Mouse (Mus musculus): ENCODE results near the gene Dupd1. TPM values are rescaled to one million over a fixed set of nuclear protein-coding genes. Genes with fewer than 3 reads are reported as not detected.

Dupd1 gene
- polyA plus RNA-seq, 1 experiment: 0.04 TPM

DNA sequence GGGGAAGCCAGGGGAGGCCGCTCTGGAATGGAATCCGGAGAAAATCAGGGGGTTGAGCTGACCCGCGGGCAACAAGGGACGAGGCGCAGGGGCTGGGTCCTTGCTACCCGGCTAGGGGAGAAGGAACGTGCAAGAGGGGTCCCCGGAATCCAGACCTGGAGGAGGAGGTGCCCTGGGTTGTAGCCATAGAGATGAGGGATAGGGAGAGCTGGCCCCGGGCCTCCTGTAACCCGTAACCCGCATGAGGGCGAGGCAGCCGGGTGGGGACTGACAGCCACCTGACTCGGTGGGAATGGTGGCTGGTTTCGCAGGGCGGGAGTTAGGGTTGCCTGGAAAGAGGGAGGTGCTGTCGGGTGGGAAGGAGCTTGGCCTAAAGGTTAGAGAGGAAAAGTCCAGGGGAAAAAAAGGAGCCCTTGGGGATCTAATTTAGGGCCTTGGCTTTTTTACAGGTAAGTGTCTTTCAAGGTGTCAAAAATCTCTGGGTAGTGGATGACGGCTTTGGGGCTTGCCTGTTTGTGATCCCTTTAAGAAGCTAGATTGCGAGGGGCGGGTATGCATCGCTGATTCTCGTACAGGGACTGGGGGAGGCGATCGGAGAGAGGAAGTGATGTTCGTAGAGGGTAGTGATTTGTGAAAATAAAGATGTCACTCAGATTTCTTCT, 36.6 kb upstream of the Dupd1 start, which contains the start of gene Dusp13:
Gene Dusp13 (minus strand): TSS at position 301 of the 662 bp plus-strand sequence.
- H3K36me3 ChIP-seq (ENCODE audit: control insufficient read depth, insufficient read depth): no peaks in the 10 kb centered on the region
- TF ChIP-seq MYOG (IDR thresholded peaks at IDR 0.05; ENCODE audit: control insufficient read depth, extremely low read depth, insufficient read length): no peak
- TF ChIP-seq USF1 (IDR thresholded peaks at IDR 0.05; ENCODE audit: low read depth): no peak
- TF ChIP-seq CEBPB (IDR thresholded peaks at IDR 0.05; ENCODE audit: low read depth): no peak
- no peak for TF ChIP-seq MAX (IDR thresholded peaks at IDR 0.05)
- no peak for TF ChIP-seq CTCF (IDR thresholded peaks at IDR 0.05; ENCODE audit: control insufficient read depth, insufficient read depth, insufficient read length)
- no peak for TF ChIP-seq MYOD1 (IDR thresholded peaks at IDR 0.05; ENCODE audit: control insufficient read depth, insufficient read length, low read depth)
- TF ChIP-seq FOSL1 (IDR thresholded peaks at IDR 0.05; ENCODE audit: insufficient read depth, low read length, poor library complexity, severe bottlenecking): no peak
- H3K27me3 ChIP-seq (ENCODE audit: control insufficient read depth, insufficient read depth, insufficient read length): no peaks in the 10 kb centered on the region
- H3K79me2 ChIP-seq (ENCODE audit: control insufficient read depth, insufficient read depth): peaks cover 56% of the 10 kb centered on the region
- H3K4me3 ChIP-seq (ENCODE audit: insufficient read depth, poor library complexity, severe bottlenecking): peak within 1 kb of the TSS; percentile 93
- H3K79me3 ChIP-seq (ENCODE audit: low read depth): peaks cover 48% of the 10 kb centered on the region
- H3ac ChIP-seq (ENCODE audit: control insufficient read depth, insufficient read length, low read depth): peak within 1 kb of the TSS; percentile 93

DNA sequence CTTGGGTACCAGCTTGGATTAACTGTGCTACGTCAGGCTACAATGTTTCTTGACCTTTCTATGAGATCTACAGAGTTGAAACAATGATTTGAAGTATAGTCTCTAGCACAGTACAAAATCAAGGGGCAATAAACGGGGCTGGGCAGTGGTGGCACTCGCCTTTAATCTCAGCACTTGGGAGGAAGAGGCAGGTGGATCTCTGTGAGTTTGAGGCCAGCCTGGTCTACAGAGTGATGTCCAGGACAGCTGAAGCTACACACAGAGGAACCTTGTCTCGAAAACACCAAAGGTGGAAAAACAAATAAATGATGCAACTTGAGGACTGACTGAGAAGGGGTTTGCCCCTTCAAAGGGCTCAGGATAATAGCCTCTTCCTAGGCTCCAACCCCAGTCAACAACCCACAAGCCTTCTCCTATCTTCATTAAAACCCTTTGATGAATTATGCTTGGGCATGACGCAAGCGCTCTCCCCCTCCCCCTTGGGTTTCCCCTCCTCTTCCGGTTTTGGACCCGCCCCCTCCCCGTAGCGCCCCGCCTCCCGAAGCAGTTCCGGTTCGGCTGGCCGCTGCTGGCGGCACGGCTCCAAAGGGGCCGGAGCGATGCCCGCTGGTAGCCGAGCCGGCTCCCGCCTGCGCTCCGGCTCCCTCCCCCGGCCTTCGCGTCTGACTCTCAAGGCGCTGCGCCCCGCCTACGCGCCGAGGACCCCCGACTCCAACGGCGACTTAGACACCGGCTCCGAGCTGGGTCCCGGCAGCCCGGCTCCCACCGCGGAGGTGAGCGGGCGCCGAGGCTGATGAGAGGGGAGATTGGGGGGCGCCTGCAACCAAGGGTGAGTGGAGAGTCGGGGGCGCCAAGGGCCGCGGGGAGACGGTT, 35.9 kb upstream of the Dupd1 start, which contains the start of gene Samd8:
Gene Samd8 (plus strand): TSS at position 524 of the 873 bp plus-strand sequence.
- H3K27me3 ChIP-seq (ENCODE audit: control insufficient read depth, insufficient read depth, insufficient read length): no peaks in the 10 kb centered on the region
- peak within 1 kb of the TSS; percentile 93 for H3ac ChIP-seq (ENCODE audit: control insufficient read depth, insufficient read length, low read depth)
- H3K79me3 ChIP-seq (ENCODE audit: low read depth): peaks cover 40% of the 10 kb centered on the region
- H3K4me3 ChIP-seq (ENCODE audit: insufficient read depth, poor library complexity, severe bottlenecking): peak within 1 kb of the TSS; percentile 93
- TF ChIP-seq CEBPB (IDR thresholded peaks at IDR 0.05; ENCODE audit: low read depth) (peak; percentile 79), MYOD1 (IDR thresholded peaks at IDR 0.05; ENCODE audit: control insufficient read depth, insufficient read length, low read depth) (no peak)
- H3K36me3 ChIP-seq (ENCODE audit: control insufficient read depth, insufficient read depth): no peaks in the 10 kb centered on the region
- peaks cover 49% of the 10 kb centered on the region for H3K79me2 ChIP-seq (ENCODE audit: control insufficient read depth, insufficient read depth)

DNA sequence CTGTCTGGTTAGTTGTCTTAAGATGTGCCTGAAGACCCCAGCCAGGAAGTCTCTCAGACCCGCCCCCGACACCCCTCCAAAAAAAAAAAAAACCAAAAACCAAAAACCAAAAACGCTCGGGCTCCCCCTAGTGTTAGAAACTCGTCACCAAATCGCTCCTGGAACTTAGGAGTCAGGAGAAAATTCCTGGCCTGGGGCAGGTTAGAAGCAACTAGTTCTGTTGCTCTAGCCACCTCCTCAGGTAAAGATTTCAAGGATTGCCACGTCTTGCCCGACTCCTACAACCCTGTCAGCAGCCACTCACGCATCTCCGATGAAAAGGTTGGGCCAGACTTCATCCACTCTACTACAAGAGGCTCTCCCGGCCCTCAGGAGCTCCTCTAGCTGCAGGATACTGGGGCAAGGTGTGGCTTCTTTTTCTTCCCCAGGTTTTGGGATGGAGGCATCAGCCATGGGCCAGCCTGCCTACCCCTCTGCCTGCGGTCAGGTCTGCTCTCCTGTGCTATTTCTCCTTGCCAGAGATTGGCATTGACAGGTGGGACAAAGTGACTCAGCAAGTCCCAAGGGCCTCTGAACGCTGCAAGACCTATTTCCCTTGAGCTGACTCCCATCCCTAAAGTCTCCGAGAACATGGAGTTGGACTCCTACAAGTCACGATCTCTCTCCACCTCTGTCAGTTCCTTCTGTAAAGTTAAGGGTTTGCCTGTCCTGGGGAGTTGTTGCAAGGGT, 33.9 kb upstream of the Dupd1 start:
- no peaks in the 10 kb centered on the region for H3K36me3 ChIP-seq (ENCODE audit: control insufficient read depth, insufficient read depth)
- TF ChIP-seq CEBPB (IDR thresholded peaks at IDR 0.05; ENCODE audit: low read depth) (no peak), MYOG (IDR thresholded peaks at IDR 0.05; ENCODE audit: control insufficient read depth, extremely low read depth, insufficient read length) (no peak), CTCF (IDR thresholded peaks at IDR 0.05; ENCODE audit: control insufficient read depth, insufficient read depth, insufficient read length) (no peak), FOSL1 (IDR thresholded peaks at IDR 0.05; ENCODE audit: insufficient read depth, low read length, poor library complexity, severe bottlenecking) (no peak), MYOD1 (IDR thresholded peaks at IDR 0.05; ENCODE audit: control insufficient read depth, insufficient read length, low read depth) (peak; percentile 99)
- peak overlapping the region; percentile 5 for H3ac ChIP-seq (ENCODE audit: control insufficient read depth, insufficient read length, low read depth)
- no peak overlapping the region for H3K4me3 ChIP-seq (ENCODE audit: insufficient read depth, poor library complexity, severe bottlenecking)
- peaks cover 29% of the 10 kb centered on the region for H3K79me2 ChIP-seq (ENCODE audit: control insufficient read depth, insufficient read depth)
- peaks cover 23% of the 10 kb centered on the region for H3K79me3 ChIP-seq (ENCODE audit: low read depth)
- no peaks in the 10 kb centered on the region for H3K27me3 ChIP-seq (ENCODE audit: control insufficient read depth, insufficient read depth, insufficient read length)

DNA sequence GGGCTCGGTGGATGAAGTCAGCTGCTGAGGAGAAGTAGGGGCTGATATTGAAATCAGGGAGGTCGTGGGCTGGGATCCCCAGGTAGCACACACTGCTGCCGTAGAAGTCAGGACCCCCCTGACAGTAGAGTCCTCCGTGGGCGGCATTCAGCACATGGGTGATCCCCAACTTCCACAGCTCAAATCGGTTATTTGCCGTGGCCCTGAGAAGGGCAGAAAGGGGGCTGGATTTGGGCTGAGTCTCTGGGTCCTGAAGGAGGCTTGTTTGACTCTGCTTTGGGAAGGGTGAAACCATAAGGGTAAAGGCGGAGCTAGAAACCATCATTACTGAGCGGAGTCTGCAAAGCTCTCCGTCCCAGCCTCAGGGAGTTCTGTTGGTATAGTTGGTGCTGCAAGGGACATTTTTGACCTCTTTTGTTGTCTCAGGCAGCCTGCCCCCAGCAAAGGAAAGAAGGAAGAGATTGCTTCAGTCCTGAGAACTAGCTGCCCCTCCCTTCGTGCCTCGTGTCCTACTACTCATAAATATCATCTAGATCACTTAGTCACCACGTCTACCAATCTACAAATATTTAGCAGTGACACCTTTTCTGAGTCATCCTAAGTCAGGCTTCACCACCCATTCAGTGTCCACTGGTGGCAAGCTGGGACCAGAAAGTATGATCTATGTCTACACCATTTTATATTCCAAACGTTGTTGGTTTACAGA, 33.2 kb upstream of the Dupd1 start:
- TF ChIP-seq MYOG (IDR thresholded peaks at IDR 0.05; ENCODE audit: control insufficient read depth, extremely low read depth, insufficient read length) (no peak), MAX (IDR thresholded peaks at IDR 0.05) (no peak), USF1 (IDR thresholded peaks at IDR 0.05; ENCODE audit: low read depth) (no peak), CEBPB (IDR thresholded peaks at IDR 0.05; ENCODE audit: low read depth) (no peak), FOSL1 (IDR thresholded peaks at IDR 0.05; ENCODE audit: insufficient read depth, low read length, poor library complexity, severe bottlenecking) (no peak), MYOD1 (IDR thresholded peaks at IDR 0.05; ENCODE audit: control insufficient read depth, insufficient read length, low read depth) (no peak), CTCF (IDR thresholded peaks at IDR 0.05; ENCODE audit: control insufficient read depth, insufficient read depth, insufficient read length) (no peak)

DNA sequence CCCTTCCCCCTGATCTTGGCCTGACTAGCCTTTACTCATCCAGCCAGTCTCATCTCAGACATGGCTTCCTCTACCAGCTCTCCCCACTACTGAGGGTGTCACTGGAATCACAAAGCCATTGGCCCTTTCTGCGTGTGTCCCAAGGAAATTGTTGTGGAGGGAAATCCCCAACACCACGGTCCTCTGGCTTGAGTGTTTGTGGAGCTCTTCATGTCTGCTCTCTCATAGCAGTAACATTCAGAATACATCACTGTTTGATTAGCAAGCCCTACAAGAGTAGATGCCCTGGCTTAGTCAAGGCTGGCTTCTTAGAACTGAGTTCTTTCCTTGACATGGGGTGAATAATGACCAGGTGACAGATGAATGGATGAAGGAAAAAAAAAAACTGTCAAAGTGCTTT, 32.5 kb upstream of the Dupd1 start:
- TF ChIP-seq MAX (IDR thresholded peaks at IDR 0.05) (no peak), MYOD1 (IDR thresholded peaks at IDR 0.05; ENCODE audit: control insufficient read depth, insufficient read length, low read depth) (no peak), USF1 (IDR thresholded peaks at IDR 0.05; ENCODE audit: low read depth) (no peak), FOSL1 (IDR thresholded peaks at IDR 0.05; ENCODE audit: insufficient read depth, low read length, poor library complexity, severe bottlenecking) (no peak), CEBPB (IDR thresholded peaks at IDR 0.05; ENCODE audit: low read depth) (no peak), CTCF (IDR thresholded peaks at IDR 0.05; ENCODE audit: control insufficient read depth, insufficient read depth, insufficient read length) (no peak)

More for the DNA sequence above, 33.2 kb upstream of the Dupd1 start:
- H3K79me3 ChIP-seq (ENCODE audit: low read depth): peaks cover 17% of the 10 kb centered on the region
- no peak overlapping the region for H3K4me3 ChIP-seq (ENCODE audit: insufficient read depth, poor library complexity, severe bottlenecking)
- no peaks in the 10 kb centered on the region for H3K36me3 ChIP-seq (ENCODE audit: control insufficient read depth, insufficient read depth)
- no peaks in the 10 kb centered on the region for H3K27me3 ChIP-seq (ENCODE audit: control insufficient read depth, insufficient read depth, insufficient read length)
- peaks cover 22% of the 10 kb centered on the region for H3K79me2 ChIP-seq (ENCODE audit: control insufficient read depth, insufficient read depth)
- H3ac ChIP-seq (ENCODE audit: control insufficient read depth, insufficient read length, low read depth): no peak overlapping the region

More for the DNA sequence above, 32.5 kb upstream of the Dupd1 start:
- Histone ChIP-seq H3K79me2 (ENCODE audit: control insufficient read depth, insufficient read depth) (peaks cover 15% of the 10 kb centered on the region), H3K36me3 (ENCODE audit: control insufficient read depth, insufficient read depth) (no peaks in the 10 kb centered on the region), H3K4me3 (ENCODE audit: insufficient read depth, poor library complexity, severe bottlenecking) (no peak overlapping the region), H3K79me3 (ENCODE audit: low read depth) (peaks cover 10% of the 10 kb centered on the region), H3K27me3 (ENCODE audit: control insufficient read depth, insufficient read depth, insufficient read length) (no peaks in the 10 kb centered on the region), H3ac (ENCODE audit: control insufficient read depth, insufficient read length, low read depth) (no peak overlapping the region)

Data from C2C12 (cell line).